Mouse (Mus musculus): ENCODE data around the gene Fbxl17.

Fbxl17 gene

GRCm38 (mm10) chr17:63402741-63403681 is 96.8 kb downstream of the Fbxl17 start:
- peak; percentile 22 for DNase-seq

- no peak for DNase-seq
Measured at GRCm38 (mm10) chr17:63402170-63402569, 97.6 kb downstream of the Fbxl17 start.

- no peak for DNase-seq
Measured at GRCm38 (mm10) chr17:63400640-63401039, 99.2 kb downstream of the Fbxl17 start.

- no peak for DNase-seq
Measured at GRCm38 (mm10) chr17:63399816-63400215, 100.0 kb downstream of the Fbxl17 start.

- DNase-seq, result no peak
Measured at GRCm38 (mm10) chr17:63391506-63391905, 108.3 kb downstream of the Fbxl17 start.

GRCm38 (mm10) chr17:63390951-63391350 is 108.9 kb downstream of the Fbxl17 start:
- DNase-seq, result no peak

- no peak for DNase-seq
Measured at GRCm38 (mm10) chr17:63370977-63371376, 128.8 kb downstream of the Fbxl17 start.

GRCm38 (mm10) chr17:63369631-63370310 is 130.0 kb downstream of the Fbxl17 start:
- DNase-seq, result no peak

GRCm38 (mm10) chr17:63367476-63367875 is 132.3 kb downstream of the Fbxl17 start:
- DNase-seq, result no peak

- no peak for DNase-seq
Measured at GRCm38 (mm10) chr17:63366045-63366444, 133.8 kb downstream of the Fbxl17 start.

GRCm38 (mm10) chr17:63364605-63365004 is 135.2 kb downstream of the Fbxl17 start:
- no peak for DNase-seq

- no peak for DNase-seq
Measured at GRCm38 (mm10) chr17:63362196-63362595, 137.6 kb downstream of the Fbxl17 start.

- no peak for DNase-seq
Measured at GRCm38 (mm10) chr17:63361679-63362078, 138.1 kb downstream of the Fbxl17 start.

GRCm38 (mm10) chr17:63358837-63359236 is 141.0 kb downstream of the Fbxl17 start:
- no peak for DNase-seq

GRCm38 (mm10) chr17:63356202-63356601 is 143.6 kb downstream of the Fbxl17 start:
- no peak for DNase-seq

GRCm38 (mm10) chr17:63352634-63353195 is 147.1 kb downstream of the Fbxl17 start:
- DNase-seq, result no peak

GRCm38 (mm10) chr17:63351682-63352081 is 148.1 kb downstream of the Fbxl17 start:
- no peak for DNase-seq

- no peak for DNase-seq
Measured at GRCm38 (mm10) chr17:63350876-63351509, 148.8 kb downstream of the Fbxl17 start.

- no peak for DNase-seq
Measured at GRCm38 (mm10) chr17:63344101-63344500, 155.7 kb downstream of the Fbxl17 start.

GRCm38 (mm10) chr17:63343076-63343475 is 156.7 kb downstream of the Fbxl17 start:
- DNase-seq, result no peak

- DNase-seq, result no peak
Measured at GRCm38 (mm10) chr17:63342440-63342839, 157.4 kb downstream of the Fbxl17 start.

GRCm38 (mm10) chr17:63341203-63341602 is 158.6 kb downstream of the Fbxl17 start:
- no peak for DNase-seq

- DNase-seq, result no peak
Measured at GRCm38 (mm10) chr17:63328888-63329287, 170.9 kb downstream of the Fbxl17 start.
